Mouse (Mus musculus) cerebellum, postnatal 14 days (tissue): ENCODE data around the gene Mdk.

Source experiments
- DNase-seq, 2 experiments: peaks; one replicate each; pipeline ENCODE4 v3.0.0; 2021; ENCODE audit warnings: mixed read lengths in 2 of 2

Gene Mdk

DNA sequence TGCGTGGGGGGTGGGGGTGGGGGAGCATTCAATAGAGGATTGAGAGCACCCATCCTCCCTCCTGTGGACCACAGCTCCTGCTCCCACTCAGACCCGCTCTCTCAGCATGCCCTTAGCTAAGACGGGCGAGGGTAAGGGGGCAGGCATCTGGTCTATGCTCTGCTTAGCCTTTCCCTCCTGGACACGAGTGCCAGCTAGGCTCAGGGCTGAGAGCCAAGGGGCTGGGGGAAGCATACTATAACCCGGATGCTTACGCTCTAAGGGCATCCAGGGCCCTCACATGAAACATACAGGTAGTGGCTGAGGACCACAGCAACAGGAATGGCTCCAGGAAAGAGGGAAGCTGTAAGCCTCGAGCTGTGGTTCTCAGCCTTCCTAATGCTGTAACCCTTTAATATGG, 26.0 kb upstream of the Mdk start:
- peak; percentile 39 to 64 for DNase-seq

DNA sequence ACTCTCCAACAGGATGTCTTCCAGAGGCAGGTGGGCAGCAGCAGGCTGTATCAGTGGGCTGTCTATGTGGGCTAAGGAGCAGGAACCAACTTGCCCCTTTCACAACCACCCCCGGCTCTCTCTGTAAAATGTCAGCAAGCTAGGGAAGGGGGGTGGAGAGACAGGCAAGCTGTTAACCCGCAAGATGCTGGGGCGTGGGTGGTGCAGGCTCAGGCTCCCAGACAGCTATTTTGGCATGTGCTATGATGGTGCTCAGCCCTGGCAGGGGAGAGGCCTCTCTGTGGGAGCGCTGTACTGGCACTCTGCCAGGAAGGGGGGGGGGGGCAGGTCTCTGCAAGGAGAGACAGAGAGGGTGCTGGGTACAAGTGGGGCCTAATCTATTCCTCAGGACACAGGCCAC, 25.0 kb upstream of the Mdk start:
- peak in 1 of 2 experiments; percentile 68 for DNase-seq

DNA sequence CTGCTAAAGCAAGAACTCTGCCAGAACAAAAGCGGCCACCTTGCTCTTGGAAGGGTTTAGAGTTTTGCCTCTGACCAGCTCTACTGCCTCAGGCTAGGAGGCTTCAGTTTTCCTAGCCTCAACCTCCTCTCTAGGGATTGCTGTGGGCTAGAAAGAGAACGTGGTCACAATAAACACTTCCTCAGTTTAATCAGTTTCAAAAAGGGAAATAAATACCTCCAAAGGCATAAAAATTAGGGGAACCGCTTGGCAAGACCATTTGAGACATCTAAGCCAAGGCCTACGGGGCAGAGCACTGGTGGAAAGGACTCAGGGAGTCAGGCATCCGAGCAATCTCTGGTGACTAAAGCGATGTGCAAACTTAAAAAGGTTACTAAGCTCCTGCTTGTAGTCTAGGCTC, 23.8 kb upstream of the Mdk start:
- DNase-seq, result no peak

DNA sequence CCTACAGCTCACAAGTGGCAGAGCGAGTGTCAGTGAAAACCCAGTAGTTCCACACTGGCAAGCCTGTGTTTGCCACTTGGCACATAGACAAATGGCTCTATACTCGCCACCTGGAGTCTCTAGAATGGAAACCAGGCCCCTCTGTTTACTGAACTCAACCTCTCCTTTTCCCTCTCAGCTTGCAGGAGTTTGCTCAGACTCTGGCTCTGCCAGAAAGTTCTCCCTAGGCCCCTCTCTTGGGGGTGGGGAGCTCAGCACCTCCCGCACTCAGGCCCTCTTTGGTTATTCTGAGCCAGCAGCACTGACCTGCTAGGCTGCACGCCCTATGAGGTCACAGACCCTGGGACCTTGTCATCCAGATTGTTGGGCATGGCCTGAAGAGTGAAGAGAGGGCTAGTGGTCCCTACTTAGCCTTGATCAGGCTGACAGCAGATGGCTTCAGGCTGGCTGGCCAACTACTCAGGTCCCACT, 23.1 kb upstream of the Mdk start:
- peak; percentile 54 to 75 for DNase-seq

DNA sequence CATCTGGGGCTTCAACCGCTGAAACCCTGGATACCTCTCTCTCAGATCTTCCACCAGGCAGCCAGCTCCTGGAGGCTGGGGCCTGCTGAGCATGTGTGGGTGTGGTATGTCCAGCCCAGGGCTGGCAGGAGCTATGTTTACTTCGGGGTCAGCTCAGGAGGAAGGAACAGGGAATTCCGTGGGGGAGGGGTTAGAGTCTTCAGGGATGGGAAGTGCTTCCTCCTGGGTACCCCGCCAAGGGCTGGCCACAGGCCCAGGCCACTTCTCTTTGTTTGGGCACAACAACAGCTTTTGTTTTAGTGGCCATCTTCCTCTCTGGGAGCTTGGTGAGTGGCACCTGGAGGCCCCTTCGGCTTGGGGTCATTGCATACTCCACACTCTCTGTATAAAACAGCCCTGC, 21.7 kb upstream of the Mdk start:
- peak in 1 of 2 experiments; percentile 65 for DNase-seq

DNA sequence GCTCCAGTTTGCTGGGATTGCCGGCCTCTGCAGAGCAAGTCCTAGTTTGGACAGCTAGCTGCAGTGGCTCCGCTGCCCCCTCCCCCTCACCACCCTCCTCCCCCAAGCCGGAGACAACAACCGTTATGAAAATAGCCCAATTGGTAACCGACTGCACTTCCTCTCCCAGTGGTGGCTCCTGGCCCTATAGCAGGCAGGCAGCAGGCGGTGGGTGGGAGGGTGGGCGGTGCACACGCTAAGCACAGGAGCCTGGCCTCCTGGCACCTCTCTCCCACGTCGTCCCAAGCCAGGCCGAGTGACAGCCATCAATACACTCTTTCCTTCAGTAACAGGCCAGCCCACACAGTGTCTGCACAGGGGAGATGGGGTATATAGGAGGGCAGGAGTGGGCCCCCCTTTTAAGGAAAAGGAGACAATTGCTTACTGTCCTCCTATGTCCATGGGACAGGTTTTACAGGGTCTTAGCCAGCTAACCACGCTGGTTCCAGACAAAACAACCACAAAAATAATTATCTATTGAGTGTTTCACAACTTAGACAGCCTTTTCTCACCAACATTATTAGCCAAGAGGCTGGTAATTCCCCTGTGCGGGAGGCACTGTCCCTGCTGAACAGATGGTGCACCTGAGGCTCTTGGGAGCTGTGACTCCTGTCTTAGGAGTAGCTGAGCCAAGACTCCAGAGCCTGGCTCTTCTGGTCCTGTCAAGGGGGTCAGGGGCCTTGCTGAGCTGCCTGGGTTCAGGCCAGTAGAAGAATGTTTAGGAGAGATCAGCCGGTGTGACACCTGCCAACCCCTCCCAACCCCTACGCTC, 18.4 kb upstream of the Mdk start:
- DNase-seq, result peak; percentile 77 to 87

DNA sequence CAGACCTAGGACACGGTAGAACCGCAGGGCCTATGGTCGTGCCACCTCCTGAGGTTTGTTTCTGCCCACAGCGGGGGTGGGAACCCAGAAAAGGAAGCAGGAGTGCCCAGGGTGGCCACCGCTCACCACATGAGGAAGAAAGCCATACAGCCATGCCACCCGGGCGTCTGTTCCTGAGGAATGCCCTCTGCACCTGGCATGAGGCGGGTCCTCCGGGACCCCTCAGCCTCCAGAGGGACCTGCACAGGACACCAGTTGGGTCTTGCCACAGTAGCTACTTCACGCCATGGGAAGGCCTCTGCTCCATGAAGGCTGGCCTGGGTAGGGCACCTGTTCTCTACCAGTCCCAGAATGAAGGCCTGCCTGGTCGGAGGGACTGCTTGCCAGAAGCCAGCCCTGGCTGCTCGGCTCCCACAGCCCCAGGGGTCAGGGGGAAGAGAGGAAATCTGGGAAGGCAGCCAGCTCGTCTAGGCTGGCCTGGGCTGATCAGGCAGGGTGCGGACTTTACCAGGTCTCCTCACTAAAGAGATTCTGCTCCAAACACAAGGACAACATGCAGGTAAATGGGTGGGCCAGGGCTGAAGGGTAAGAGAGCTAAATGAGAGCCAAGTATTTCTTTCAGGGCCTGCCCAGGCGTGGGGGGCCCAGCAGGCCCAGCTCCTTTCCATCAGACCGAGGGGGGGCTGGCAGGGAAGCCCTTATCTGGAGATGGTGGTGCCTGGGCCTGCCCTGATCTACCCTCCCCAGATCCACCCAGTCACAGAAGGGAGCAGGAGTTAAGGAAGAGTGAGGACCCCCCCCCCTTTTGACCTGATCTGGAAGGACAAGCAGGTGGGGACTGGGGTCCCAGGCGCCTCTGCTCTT, 17.5 kb upstream of the Mdk start:
- DNase-seq, result peak; percentile 81 to 88

DNA sequence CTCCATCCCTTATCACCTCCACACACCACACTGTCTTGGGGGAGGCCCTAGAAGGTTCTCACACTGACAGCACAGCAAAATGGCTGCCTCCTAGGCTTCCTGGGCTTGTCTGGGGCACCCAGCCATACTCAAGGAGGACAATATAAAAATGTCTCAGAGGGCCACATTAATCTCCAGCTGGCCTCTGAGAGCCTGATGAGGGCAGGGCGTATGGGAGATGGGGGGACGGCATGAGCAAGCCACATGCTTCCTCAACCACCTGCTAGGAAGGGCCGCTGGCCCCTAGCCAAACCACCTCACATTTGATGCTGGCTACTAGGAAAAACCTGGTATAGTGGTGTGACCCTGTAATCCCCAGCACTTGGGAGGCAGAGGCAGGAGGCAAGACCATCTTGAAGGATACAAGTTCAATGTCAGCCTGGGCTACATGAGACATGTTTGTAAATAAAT, 16.7 kb upstream of the Mdk start:
- DNase-seq, result peak in 1 of 2 experiments; percentile 63

DNA sequence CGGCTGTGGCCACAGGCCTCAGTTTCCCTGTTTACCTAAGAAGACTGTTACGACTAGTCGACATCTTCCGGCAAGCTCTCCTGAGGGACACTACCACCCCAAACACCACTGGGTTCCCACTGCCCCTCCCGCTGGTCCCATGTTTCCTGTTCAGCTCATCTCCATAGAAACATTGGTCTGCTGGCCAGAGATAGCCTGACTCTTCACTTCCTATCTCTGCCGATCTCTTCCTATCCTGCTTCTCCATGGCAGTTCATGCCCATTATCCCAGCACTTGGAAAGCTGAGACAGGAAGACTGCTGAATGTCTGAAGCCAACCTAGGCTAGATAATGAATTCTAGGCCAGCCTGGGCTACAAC, 16.0 kb upstream of the Mdk start:
- no peak for DNase-seq

DNA sequence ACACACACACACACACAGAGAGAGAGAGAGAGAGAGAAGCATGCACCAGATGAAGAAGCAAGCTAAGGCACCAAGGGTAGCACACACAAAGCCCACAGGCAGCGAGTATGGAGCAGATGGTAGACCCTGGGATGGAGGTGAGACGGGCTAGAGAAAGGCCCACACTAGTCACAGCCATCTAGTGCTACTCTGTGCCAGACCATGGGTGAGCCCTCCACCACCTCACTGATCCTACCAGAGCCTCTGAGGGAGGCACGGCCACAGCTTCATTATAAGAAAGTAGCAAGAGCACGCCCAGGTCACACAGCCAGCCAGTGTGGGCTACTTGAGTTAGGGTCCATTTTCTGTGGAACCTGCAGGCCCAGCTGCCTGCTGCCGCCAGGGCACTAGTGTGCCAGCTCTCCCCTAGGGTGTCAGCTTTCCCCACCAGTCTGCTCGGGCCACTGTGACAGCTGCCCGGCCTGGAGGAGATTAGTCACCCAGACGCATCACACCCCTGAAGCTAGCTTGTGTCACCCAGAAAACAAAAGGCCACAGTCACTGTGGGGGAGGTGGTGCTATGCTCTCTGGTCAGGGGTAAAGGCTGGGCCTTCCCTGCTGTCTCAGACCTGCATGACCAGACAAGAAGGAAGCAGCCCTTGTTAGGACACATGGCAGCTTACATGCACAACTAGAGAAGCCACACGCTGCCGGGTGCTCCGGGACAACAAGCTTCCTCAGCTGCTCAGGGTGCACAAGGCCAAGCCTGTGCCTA, 15.5 kb upstream of the Mdk start:
- DNase-seq, result peak; percentile 61 to 66

DNA sequence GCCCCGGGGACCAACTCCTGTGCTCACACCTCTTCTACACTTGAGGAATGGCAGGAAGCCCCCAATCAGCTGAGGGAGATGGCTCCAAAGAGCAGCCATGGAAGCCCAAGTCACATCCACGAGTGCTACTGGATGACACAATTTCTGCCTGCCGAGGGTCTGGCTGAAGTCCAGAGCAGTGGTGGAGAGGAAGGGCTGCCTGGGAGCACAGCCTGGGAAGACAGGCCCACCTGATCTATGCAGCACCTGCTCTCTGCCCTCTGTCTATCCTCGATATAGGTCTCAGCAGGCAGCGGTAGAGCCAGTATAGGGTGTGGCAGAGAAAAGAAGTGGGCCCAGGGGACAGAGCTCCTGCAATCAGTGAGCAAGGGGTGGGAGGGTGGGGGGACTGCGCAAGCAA, 14.7 kb upstream of the Mdk start:
- DNase-seq, result peak; percentile 75 to 80

DNA sequence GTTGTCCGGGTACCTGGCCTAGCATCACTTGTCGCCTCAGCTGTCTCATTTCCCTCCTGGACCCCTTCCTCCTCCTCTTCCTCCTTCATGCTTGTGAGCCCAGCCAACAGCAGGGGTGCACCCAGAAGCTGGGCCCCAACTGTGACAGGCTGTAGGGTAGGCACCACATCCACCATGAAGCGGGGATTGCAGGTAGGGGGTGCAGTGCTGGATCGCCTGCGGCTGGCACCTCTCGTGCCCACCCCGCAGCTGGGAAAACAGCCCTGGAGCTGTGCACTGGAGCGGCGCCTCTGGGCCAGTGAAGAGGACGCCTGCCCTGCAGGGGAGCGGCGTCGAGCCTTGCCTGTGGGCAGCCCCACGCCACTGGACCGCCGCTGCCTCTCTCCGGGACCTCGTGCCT, 13.4 kb upstream of the Mdk start, which contains the start of gene Gm9821:
Gm9821 (plus strand) TSS at position 221 of the 400 bp plus-strand sequence.
- DNase-seq, result no peak

DNA sequence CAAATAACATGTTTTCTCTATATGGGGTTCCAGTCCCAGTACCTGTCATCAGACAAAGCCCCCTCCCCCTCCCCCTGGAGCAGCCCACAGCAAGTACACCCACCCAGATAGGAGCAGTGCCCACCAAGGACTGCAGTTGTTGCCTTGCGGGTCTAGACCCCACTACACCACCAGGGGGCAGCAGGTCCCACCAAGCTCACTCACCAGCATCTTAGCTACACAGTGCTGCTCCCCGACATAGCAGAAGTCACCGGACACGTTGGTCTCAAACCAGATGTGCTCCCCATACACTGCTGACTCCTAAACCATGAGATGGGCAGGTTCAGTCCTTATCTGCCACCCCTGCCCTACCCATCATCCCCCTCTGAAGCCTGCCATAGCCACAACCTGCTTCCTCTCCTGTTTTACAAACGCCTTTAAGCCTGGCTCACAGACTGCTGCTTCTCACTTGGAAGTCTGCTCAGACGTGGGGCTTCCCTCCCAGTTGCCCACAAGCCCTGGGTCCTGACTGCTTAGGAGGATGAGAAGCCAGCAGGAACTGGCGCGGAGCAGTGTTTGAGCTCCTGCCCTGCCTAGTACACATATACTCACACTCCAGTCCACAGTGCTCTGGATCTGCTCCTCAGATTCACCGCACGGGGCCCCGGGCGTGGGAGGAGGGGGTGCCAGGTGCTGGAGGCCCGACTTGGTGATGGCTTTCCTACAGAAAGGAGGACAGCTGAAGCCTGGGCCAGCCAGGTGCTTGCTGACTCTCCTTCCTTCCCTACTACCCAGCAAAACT, 12.3 kb upstream of the Mdk start:
- DNase-seq, result peak; percentile 90 to 91

DNA sequence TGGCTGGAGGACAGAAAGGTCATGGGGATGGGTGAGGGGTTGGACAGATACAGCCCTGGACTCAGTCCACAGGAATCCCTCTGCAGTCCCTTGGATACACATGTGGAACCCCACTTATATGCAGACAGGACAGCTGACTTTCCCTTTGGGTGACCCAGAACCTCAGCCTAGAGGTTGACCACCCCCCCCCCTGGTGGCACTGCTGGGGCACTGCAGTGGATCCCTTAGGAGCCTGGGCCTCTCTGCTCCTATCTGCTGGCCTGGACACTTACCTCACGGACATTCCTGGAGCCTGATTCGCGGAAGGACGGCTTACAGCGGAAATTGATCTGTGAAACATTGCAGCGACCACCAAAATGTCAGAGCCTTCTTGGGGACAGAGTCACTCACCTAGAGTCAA, 10.3 kb upstream of the Mdk start:
- DNase-seq, result peak in 1 of 2 experiments; percentile 44

DNA sequence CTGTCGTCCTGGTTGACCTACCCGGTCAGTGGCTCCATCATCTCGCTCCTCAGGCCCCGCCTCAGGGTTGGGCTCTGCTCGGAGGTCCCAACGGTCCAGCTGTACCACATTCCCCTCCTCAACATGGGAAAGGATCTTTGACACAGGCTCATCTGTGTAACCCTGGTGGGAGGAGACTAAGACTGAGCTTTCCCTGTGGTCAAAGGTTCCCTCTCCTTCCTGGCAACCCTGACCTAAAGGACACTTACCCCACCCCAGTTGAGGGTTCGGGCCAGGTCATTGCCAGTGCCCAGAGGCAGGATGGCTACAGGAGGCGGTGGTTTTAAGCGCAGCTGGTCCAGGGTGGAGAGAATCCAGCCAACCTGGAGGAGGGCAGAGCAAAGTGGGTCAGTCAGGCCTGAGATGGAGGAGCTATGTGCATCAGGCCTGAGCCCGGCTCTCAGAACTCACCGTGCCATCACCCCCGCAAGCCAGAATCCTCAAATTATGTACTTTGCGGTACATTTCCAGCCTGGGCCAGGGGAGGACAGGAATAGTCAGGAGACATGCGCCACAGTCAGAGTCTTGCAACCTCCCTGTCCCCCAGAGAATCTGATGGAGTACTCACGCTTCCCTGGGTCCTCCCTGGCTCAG, 7.3 kb upstream of the Mdk start:
- no peak for DNase-seq

DNA sequence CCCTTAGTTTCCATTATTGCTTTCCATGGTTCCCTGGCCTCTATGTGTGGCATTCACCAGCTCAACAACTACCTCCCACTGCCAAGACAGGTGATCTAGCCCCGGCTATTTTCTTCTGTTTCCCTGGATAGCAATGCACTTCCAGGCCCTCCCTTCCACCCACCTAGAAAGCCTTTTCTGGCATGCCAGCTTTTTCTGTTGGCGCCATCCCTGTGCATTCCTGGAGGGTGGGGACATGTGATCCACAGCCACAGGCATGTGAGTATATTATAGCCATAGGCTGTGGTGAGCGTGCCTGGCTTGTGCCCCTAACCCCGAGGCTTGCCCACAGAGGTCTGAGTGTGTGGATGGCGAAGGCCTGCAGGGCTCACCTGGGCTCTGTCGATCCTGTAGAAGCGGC, 4.1 kb upstream of the Mdk start:
- peak in 1 of 2 experiments; percentile 15 for DNase-seq

DNA sequence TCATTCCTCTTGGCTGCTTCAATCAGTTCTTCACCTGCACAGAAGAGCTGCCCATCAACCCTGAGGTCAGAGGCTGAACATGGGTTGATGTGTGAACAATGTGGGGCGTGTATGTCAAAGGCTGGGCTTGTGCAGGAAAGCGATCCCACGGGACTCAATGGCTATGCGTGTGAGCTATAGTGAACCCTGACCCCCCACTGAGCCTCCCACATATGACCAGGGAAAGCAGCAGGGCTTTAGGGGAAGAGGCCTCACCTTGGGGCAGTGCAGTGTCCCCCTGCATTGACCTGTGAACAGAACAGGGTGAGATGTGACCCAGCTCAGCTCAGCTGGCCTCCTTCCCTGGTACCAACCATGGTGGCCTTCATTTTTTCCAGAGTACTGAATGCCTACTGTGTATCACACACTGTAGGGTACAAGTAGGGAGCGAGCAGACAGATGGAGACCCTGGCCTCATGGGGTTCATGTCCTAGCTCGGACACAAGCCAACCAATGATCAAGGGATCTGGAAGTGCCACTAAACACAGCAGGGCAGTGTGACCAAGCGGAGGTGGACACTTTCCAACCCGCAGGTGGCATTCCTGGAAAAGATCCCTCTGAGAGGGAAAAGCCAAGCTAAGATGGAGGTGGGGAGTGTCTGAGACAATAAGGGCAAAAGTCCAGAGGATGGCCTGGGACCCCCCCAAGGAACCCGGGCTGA, 2.9 kb upstream of the Mdk start:
- peak; percentile 68 to 74 for DNase-seq

DNA sequence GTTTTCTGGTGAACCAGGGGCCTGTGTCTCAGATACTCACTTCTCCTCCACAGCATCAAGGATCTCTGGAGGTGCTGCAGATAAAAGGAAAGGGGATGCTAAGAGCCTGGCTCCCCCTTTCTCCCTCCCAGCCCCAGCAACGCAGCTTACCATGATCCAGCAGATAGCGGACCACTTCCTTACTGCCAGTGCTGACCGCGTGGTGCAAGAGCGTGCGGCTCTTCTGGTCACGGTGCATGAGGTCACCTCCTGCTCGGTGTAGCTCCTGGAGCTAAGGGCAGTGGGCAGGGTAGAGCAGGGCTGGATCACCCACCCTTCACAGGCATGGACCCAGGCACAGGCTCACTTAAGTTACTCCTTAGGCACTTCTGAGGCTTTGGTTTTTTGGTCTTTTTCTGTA, 1.9 kb upstream of the Mdk start:
- no peak for DNase-seq

DNA sequence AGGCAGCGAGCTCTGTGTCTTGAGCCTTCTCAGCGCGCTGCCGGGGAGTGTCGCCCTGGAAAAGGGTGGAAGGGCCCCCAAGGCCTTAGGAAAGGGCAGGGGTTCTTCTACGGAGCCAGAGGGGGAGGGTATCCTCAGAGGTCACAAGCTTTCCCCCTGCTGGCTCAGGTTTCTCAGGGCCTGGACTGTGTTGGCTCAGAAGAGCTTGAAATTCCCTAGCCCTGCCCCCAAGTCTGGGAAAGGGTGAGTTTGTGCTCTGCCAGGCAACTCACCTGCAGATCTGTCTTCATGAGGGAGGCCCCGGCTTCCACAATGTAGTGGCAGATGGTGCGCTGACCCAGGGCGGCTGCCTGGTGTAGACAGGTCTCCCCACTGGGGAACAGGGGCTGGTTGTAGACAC, 1.4 kb upstream of the Mdk start:
- DNase-seq, result peak; percentile 69 to 80

DNA sequence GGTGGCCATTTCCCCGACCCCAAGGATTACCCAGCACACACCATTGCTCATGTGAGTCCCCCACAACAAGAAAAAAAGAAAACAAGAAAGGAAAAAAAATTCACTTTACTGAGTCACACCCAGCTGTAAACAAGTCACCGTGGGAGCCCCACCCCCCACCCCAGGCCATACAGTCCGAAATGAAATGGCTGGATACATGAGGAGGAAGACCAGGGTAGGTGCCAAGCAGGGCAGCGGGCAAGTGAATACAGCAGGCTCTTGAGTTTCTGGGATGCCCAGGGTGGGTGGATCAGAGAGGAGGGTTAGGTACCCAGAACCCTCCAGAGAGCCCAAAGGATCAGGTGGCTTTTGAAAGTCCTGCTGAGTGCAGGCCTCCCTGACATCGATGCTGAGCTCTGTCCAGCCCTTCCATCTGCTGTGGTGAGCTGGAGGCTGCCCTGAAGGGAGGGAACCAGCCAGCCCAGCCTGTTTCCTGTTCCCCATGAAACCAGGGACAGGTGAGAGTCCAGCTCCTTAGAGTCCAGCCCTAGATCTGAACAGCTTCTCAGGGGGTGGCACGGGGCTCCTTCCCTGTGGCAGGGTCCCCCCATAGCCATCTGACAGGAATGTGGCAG, 747 bp upstream of the Mdk start:
- DNase-seq, result peak; percentile 59 to 67
